Mouse (Mus musculus) myocyte (in vitro differentiated cells): ENCODE results near the gene Dhrs7c. TPM values are rescaled to one million over a fixed set of nuclear protein-coding genes. Genes with fewer than 3 reads are reported as not detected.

ENCODE experiments used
- H3K27me3 ChIP-seq: one replicate; pipeline ENCODE4 v1.6.1; 2011; ENCODE audit not compliant: control insufficient read depth, insufficient read depth, insufficient read length
- H3K36me3 ChIP-seq: one replicate; pipeline ENCODE4 v1.6.1; 2011; ENCODE audit not compliant: control insufficient read depth, insufficient read depth
- H3K4me2 ChIP-seq: one replicate; pipeline ENCODE4 v1.6.1; 2011; ENCODE audit warnings: low read depth, control low read depth
- H3K4me3 ChIP-seq: one replicate; pipeline ENCODE4 v1.5.1; 2011; ENCODE audit warnings: mild to moderate bottlenecking, control low read depth, moderate library complexity
- H3K79me2 ChIP-seq: one replicate; pipeline ENCODE4 v1.6.1; 2011; ENCODE audit not compliant: control insufficient read depth, insufficient read depth
- H3ac ChIP-seq: one replicate; pipeline ENCODE4 v1.6.1; 2011; ENCODE audit not compliant: control insufficient read depth, insufficient read length
- CEBPB ChIP-seq: IDR thresholded peaks from 2 replicates; pipeline ENCODE4 v1.6.1; 2011; ENCODE audit warnings: mild to moderate bottlenecking, moderate library complexity; ENCODE audit not compliant: poor library complexity, insufficient read depth, severe bottlenecking
- E2F4 ChIP-seq: IDR thresholded peaks from one replicate; pipeline ENCODE4 v1.6.1; 2011; ENCODE audit warnings: mild to moderate bottlenecking, control low read depth, moderate library complexity; ENCODE audit not compliant: insufficient read depth
- MAX ChIP-seq: IDR thresholded peaks from one replicate; pipeline ENCODE4 v1.6.1; 2011; ENCODE audit warnings: low read depth, mild to moderate bottlenecking, control low read depth
- MYOD1 ChIP-seq, 3 experiments: IDR thresholded peaks; one replicate each; pipeline ENCODE4 v1.6.1; 2011; ENCODE audit warnings: control low read depth in 2 of 3, low read depth in 2 of 3, mild to moderate bottlenecking in 2 of 3, moderate library complexity in 1 of 3; ENCODE audit not compliant: insufficient read length in 2 of 3, control insufficient read depth in 1 of 3
- MYOG ChIP-seq, 3 experiments: IDR thresholded peaks; one replicate each; pipeline ENCODE4 v1.6.1; 2011; ENCODE audit warnings: control low read depth in 2 of 3, low read depth in 2 of 3, mild to moderate bottlenecking in 2 of 3; ENCODE audit not compliant: insufficient read length in 2 of 3, control insufficient read depth in 1 of 3, insufficient read depth in 1 of 3
- POLR2A ChIP-seq: IDR thresholded peaks from one replicate; pipeline ENCODE4 v1.6.1; 2011; ENCODE audit warnings: low read depth, mild to moderate bottlenecking, control low read depth, moderate library complexity; ENCODE audit not compliant: insufficient read length
- POLR2AphosphoS2 ChIP-seq: IDR thresholded peaks from one replicate; pipeline ENCODE4 v1.6.1; 2011; ENCODE audit warnings: low read depth, control low read depth; ENCODE audit not compliant: insufficient read length
- REST ChIP-seq: IDR thresholded peaks from one replicate; pipeline ENCODE4 v1.6.1; 2011; ENCODE audit warnings: mild to moderate bottlenecking, control low read depth, moderate library complexity; ENCODE audit not compliant: insufficient read depth, insufficient read length
- SRF ChIP-seq: IDR thresholded peaks from one replicate; pipeline ENCODE4 v1.6.1; 2011; ENCODE audit warnings: low read depth; ENCODE audit not compliant: control insufficient read depth, insufficient read length
- TCF12 ChIP-seq: IDR thresholded peaks from one replicate; pipeline ENCODE4 v1.6.1; 2011; ENCODE audit warnings: mild to moderate bottlenecking, control low read depth; ENCODE audit not compliant: poor library complexity, insufficient read depth, severe bottlenecking
- TCF3 ChIP-seq: IDR thresholded peaks from one replicate; pipeline ENCODE4 v1.6.1; 2011; ENCODE audit warnings: low read depth, control low read depth; ENCODE audit not compliant: insufficient read length
- USF1 ChIP-seq: IDR thresholded peaks from one replicate; pipeline ENCODE4 v1.6.1; 2011; ENCODE audit warnings: low read depth, mild to moderate bottlenecking, control low read depth, moderate library complexity
- polyA plus RNA-seq: library from polyadenylated mRNA; unstranded; fragments of >200 nt; fragmentation: generic; extraction: Trizol; gene quantifications from one replicate; pipeline ENCODE4 v1.2.1, GENCODE M21; 2012; ENCODE audit warnings: missing spikeins

Dhrs7c gene
- polyA plus RNA-seq, 1 experiment: 112 TPM

GRCm38 (mm10) chr11:67855035-67855434 lies 57.0 kb downstream of the Dhrs7c start:
- Histone ChIP-seq H3K4me3 (no peak overlapping the region), H3K36me3 (no peaks in the 10 kb centered on the region), H3K4me2 (no peak overlapping the region), H3ac (no peak overlapping the region), H3K79me2 (no peaks in the 10 kb centered on the region), H3K27me3 (no peaks in the 10 kb centered on the region)
- no peak for TF ChIP-seq SRF
- no peak for TF ChIP-seq USF1
- no peak for TF ChIP-seq POLR2A
- no peak for TF ChIP-seq CEBPB
- TF ChIP-seq MYOG (IDR thresholded peaks at IDR 0.05; ENCODE audit: control insufficient read depth in 1 of 3, insufficient read depth in 1 of 3, insufficient read length in 2 of 3, low read depth in 2 of 3): no peak
- no peak for TF ChIP-seq E2F4
- no peak for TF ChIP-seq MAX

- Histone ChIP-seq H3K27me3 (no peaks in the 10 kb centered on the region), H3K36me3 (no peaks in the 10 kb centered on the region), H3ac (no peak overlapping the region), H3K4me2 (no peak overlapping the region), H3K79me2 (no peaks in the 10 kb centered on the region), H3K4me3 (no peak overlapping the region)
- TF ChIP-seq E2F4 (no peak), CEBPB (no peak), POLR2AphosphoS2 (no peak), USF1 (no peak), MYOG (IDR thresholded peaks at IDR 0.05; ENCODE audit: control insufficient read depth in 1 of 3, insufficient read depth in 1 of 3, insufficient read length in 2 of 3, low read depth in 2 of 3) (no peak), MAX (no peak), MYOD1 (IDR thresholded peaks at IDR 0.05; ENCODE audit: control insufficient read depth in 1 of 3, insufficient read length in 2 of 3, low read depth in 2 of 3) (no peak), POLR2A (no peak), TCF3 (no peak), TCF12 (no peak), SRF (no peak), REST (no peak)
These were observed 60.5 kb downstream of the Dhrs7c start for GRCm38 (mm10) chr11:67858518-67858917.

- Histone ChIP-seq H3K36me3 (no peaks in the 10 kb centered on the region), H3K4me3 (no peak overlapping the region), H3ac (no peak overlapping the region), H3K4me2 (peak overlapping the region; percentile 72), H3K79me2 (no peaks in the 10 kb centered on the region), H3K27me3 (no peaks in the 10 kb centered on the region)
- TF ChIP-seq CEBPB (no peak), MYOG (IDR thresholded peaks at IDR 0.05; ENCODE audit: control insufficient read depth in 1 of 3, insufficient read depth in 1 of 3, insufficient read length in 2 of 3, low read depth in 2 of 3) (no peak), TCF12 (no peak), MYOD1 (IDR thresholded peaks at IDR 0.05; ENCODE audit: control insufficient read depth in 1 of 3, insufficient read length in 2 of 3, low read depth in 2 of 3) (no peak), POLR2AphosphoS2 (no peak), USF1 (no peak), E2F4 (no peak), REST (no peak), SRF (no peak), POLR2A (no peak), TCF3 (no peak), MAX (no peak)
These were observed 62.9 kb downstream of the Dhrs7c start for GRCm38 (mm10) chr11:67860743-67861398.

GRCm38 (mm10) chr11:67861399-67861838 lies 63.4 kb downstream of the Dhrs7c start:
- TF ChIP-seq TCF3 (no peak), MYOD1 (IDR thresholded peaks at IDR 0.05; ENCODE audit: control insufficient read depth in 1 of 3, insufficient read length in 2 of 3, low read depth in 2 of 3) (peak in 1 of 3 experiments; percentile 0)
- H3K36me3 ChIP-seq: no peaks in the 10 kb centered on the region
- H3K4me3 ChIP-seq: no peak overlapping the region
- peak overlapping the region; percentile 72 for H3K4me2 ChIP-seq
- no peak overlapping the region for H3ac ChIP-seq
- no peaks in the 10 kb centered on the region for H3K27me3 ChIP-seq
- H3K79me2 ChIP-seq: no peaks in the 10 kb centered on the region

- no peak for TF ChIP-seq MYOG (IDR thresholded peaks at IDR 0.05; ENCODE audit: control insufficient read depth in 1 of 3, insufficient read depth in 1 of 3, insufficient read length in 2 of 3, low read depth in 2 of 3)
- no peak for TF ChIP-seq MYOD1 (IDR thresholded peaks at IDR 0.05; ENCODE audit: control insufficient read depth in 1 of 3, insufficient read length in 2 of 3, low read depth in 2 of 3)
- no peak for TF ChIP-seq CEBPB
- TF ChIP-seq TCF3: no peak
- no peak for TF ChIP-seq POLR2AphosphoS2
- no peak for TF ChIP-seq REST
- TF ChIP-seq MAX: no peak
- no peak for TF ChIP-seq TCF12
- TF ChIP-seq POLR2A: no peak
- TF ChIP-seq E2F4: no peak
These were observed 67.1 kb downstream of the Dhrs7c start for GRCm38 (mm10) chr11:67865100-67865499.

More at GRCm38 (mm10) chr11:67865100-67865499, 67.1 kb downstream of the Dhrs7c start:
- Histone ChIP-seq H3K36me3 (no peaks in the 10 kb centered on the region), H3K4me2 (no peak overlapping the region), H3ac (no peak overlapping the region), H3K79me2 (no peaks in the 10 kb centered on the region), H3K4me3 (no peak overlapping the region), H3K27me3 (no peaks in the 10 kb centered on the region)
